Mouse (Mus musculus) bone marrow macrophage, adult 2 months (primary cell): ENCODE measurements around the gene Zfp771.

ENCODE experiments used
- CTCF ChIP-seq: IDR thresholded peaks from 2 replicates; pipeline ENCODE4 v1.5.1; 2012; ENCODE audit warnings: low read depth, mild to moderate bottlenecking, low read length, moderate library complexity
- POLR2A ChIP-seq: IDR thresholded peaks from 2 replicates; pipeline ENCODE4 v1.6.1; 2012; ENCODE audit warnings: mild to moderate bottlenecking, low read depth, low read length, borderline replicate concordance

DNA sequence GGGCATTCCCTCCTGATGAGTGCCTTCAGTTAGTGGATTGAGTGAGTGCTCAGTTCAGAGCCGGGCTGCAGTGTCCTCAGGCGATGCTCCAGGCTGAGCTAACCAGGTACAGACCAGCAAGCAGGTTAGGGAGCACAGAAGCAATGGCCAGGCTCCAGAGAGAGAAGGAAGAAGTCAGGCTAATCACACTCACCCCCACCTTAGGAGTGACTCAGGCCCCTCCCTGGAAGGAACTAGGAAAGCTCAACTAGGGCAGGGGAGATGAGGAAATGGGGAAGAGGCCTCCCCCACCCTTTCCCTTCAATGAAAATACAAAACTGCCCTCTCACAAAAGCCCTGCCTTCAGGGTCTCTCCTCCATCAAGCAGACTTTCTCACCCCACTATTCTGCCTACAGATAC, 37.5 kb upstream of the Zfp771 start:
- no peak for TF ChIP-seq CTCF
- TF ChIP-seq POLR2A: no peak
